ENCODE assay signal across 8 mouse cellular contexts in genomic region chr5:137574470-137574901, GRCm38 (mm10). TPM values are rescaled to one million over a fixed set of nuclear protein-coding genes. Genes with fewer than 3 reads are reported as not detected.
A peak's percentile ranks its signal among the peaks of the same experiment; 100 is the strongest.
DNase-seq lines count a peak whose midpoint lies in the region; ATAC-seq lines count a peak whose summit lies in the region.
"Had no signal": no experiment of that assay in that cellular context is flagged by ENCODE, and none has a peak within 500 bp of the region (broad histone marks: within the 10 kb centered on the region; RNA-seq: fewer than 3 reads in every experiment).

No protein-coding gene starts in this region.

- H3K9ac ChIP-seq in intestine, embryonic 16.5 days (ENCODE audit: low read depth, low read length), result peak overlapping the region; percentile 54; the same call in 1 of the 2 replicates
- peak overlapping the region; percentile 42; the same call in 1 of the 2 replicates for H3K9ac ChIP-seq in limb, embryonic 12.5 days (replicated peaks)
- peak overlapping the region; percentile 17 for H3K9ac ChIP-seq in midbrain, embryonic 13.5 days (replicated peaks)

- H3K4me2 ChIP-seq in intestine, embryonic 16.5 days (ENCODE audit: low read depth, low read length), result peak overlapping the region; percentile 50
- H3K4me2 ChIP-seq in limb, embryonic 12.5 days, result peak overlapping the region; percentile 54
- H3K4me2 ChIP-seq in midbrain, embryonic 13.5 days (replicated peaks), result peak overlapping the region; percentile 45

- peaks cover 11% of the 10 kb centered on the region for H3K4me1 ChIP-seq in intestine, embryonic 16.5 days (ENCODE audit: control insufficient read depth, insufficient read depth, low read length)
- H3K4me1 ChIP-seq in limb, embryonic 12.5 days (replicated peaks), result 0 out of 2 replicates have a peak, but pooled peaks cover 6% of the 10 kb centered on the region
- H3K4me1 ChIP-seq in midbrain, embryonic 13.5 days (replicated peaks), result peaks cover 7% of the 10 kb centered on the region

- no peaks in the 10 kb centered on the region for H3K36me3 ChIP-seq in intestine, embryonic 16.5 days (ENCODE audit: control insufficient read depth, insufficient read depth, low read length)
- no peaks in the 10 kb centered on the region for H3K36me3 ChIP-seq in limb, embryonic 12.5 days
- no peaks in the 10 kb centered on the region for H3K36me3 ChIP-seq in midbrain, embryonic 13.5 days

- DNase-seq in adrenal gland, adult 2 months, result peak; percentile 67
- DNase-seq in cerebellum, adult 9-10 months, result peak; percentile 84
- peak; percentile 42 for DNase-seq in gastrocnemius, postnatal 10 days
- DNase-seq in yolk sac, embryonic 10.5 days (ENCODE audit: low spot score), result peak; percentile 9

- H3K27me3 ChIP-seq in intestine, embryonic 16.5 days (replicated peaks; ENCODE audit: control insufficient read depth, insufficient read depth, low read length), result 0 out of 2 replicates have a peak, but pooled peaks cover 9% of the 10 kb centered on the region
- peaks cover 29% of the 10 kb centered on the region for H3K27me3 ChIP-seq in limb, embryonic 12.5 days
- peaks cover 12% of the 10 kb centered on the region; the same call in 1 of the 2 replicates for H3K27me3 ChIP-seq in midbrain, embryonic 13.5 days

- H3K27ac ChIP-seq in intestine, embryonic 16.5 days (ENCODE audit: low read length), result no peak overlapping the region
- H3K27ac ChIP-seq in limb, embryonic 12.5 days, result no peak overlapping the region
- H3K27ac ChIP-seq in midbrain, embryonic 13.5 days, result no peak overlapping the region
- H3K27ac ChIP-seq: macrophage had no signal

- H3K9me3 ChIP-seq in intestine, embryonic 16.5 days (ENCODE audit: control insufficient read depth, low read length), result no peaks in the 10 kb centered on the region
- no peaks in the 10 kb centered on the region for H3K9me3 ChIP-seq in limb, embryonic 12.5 days
- H3K9me3 ChIP-seq in midbrain, embryonic 13.5 days, result no peaks in the 10 kb centered on the region

- peak overlapping the region; percentile 36 for H3K4me3 ChIP-seq in intestine, embryonic 16.5 days (ENCODE audit: low read length)
- peak overlapping the region; percentile 21 for H3K4me3 ChIP-seq in limb, embryonic 12.5 days (replicated peaks)
- H3K4me3 ChIP-seq in midbrain, embryonic 13.5 days (replicated peaks), result peak overlapping the region; percentile 16

- 5% methylated on average over 27 of the region's 27 CpGs for WGBS in intestine, embryonic 16.5 days
- WGBS in limb, embryonic 12.5 days, result 9% methylated on average over 27 of the region's 27 CpGs
- WGBS in midbrain, embryonic 13.5 days, result 6% methylated on average over 27 of the region's 27 CpGs

- ATAC-seq in intestine, embryonic 16.5 days, result 0 out of 2 replicates have a peak, but pooled peaks have one; percentile 38
- no peak for ATAC-seq in limb, embryonic 12.5 days (ENCODE audit: insufficient number of reproducible peaks, insufficient read depth, low FRiP score, low TSS enrichment, low read depth)
- peak; percentile 58; the same call in 1 of the 2 replicates for ATAC-seq in midbrain, embryonic 13.5 days

RNA-seq across cellular contexts. Expression of gene Tfr2, which starts 4.8 kb away (rescaled TPM):
- 1 to 10 TPM; 1.1 to 1.9 TPM for total RNA-seq in adrenal gland, adult 2 months (2021)
- polyA plus RNA-seq in adrenal gland, adult 2 months (2012; rRNA removed), result 1.9 and 2.4 TPM in 2 replicates
- under 1 TPM in 1 of 2 experiments, not detected in 1; 0.56 TPM for total RNA-seq in gastrocnemius, postnatal 10 days (2021)
- 1.1 and 1.3 TPM in 2 replicates for polyA plus RNA-seq in intestine, embryonic 16.5 days (2015; fragmentation: Nextera tagmentation; extraction: Ambion mirVana)
- 0.60 and 0.68 TPM in 2 replicates for polyA plus RNA-seq in limb, embryonic 12.5 days (2016; fragmentation: Nextera tagmentation; extraction: Ambion mirVana)
- 2.4 and 3.6 TPM in 2 replicates for polyA plus RNA-seq in midbrain, embryonic 13.5 days (2015; fragmentation: Nextera tagmentation; extraction: Ambion mirVana)

RNA-seq across cellular contexts. Expression of gene Actl6b, which starts 21.2 kb away (rescaled TPM):
- total RNA-seq in adrenal gland, adult 2 months (2021), result 1 to 10 TPM; 2.8 to 5.2 TPM
- polyA plus RNA-seq in adrenal gland, adult 2 months (2012; rRNA removed), result 6.0 and 10.0 TPM in 2 replicates
- total RNA-seq in gastrocnemius, postnatal 10 days (2021), result under 1 TPM in 1 of 2 experiments, not detected in 1; 0.16 TPM
- 4.4 TPM in 2 replicates for polyA plus RNA-seq in intestine, embryonic 16.5 days (2015; fragmentation: Nextera tagmentation; extraction: Ambion mirVana)
- polyA plus RNA-seq in limb, embryonic 12.5 days (2016; fragmentation: Nextera tagmentation; extraction: Ambion mirVana), result 0.68 TPM in 1 of 2 replicates, not detected in the other
- 231 and 235 TPM in 2 replicates for polyA plus RNA-seq in midbrain, embryonic 13.5 days (2015; fragmentation: Nextera tagmentation; extraction: Ambion mirVana)
- polyA plus RNA-seq: macrophage had no signal

RNA-seq across cellular contexts. Expression of gene Mospd3, which starts 26.4 kb away (rescaled TPM):
- 10 to 100 TPM; 45.4 to 54.1 TPM for total RNA-seq in adrenal gland, adult 2 months (2021)
- 211 TPM in 2 replicates for polyA plus RNA-seq in adrenal gland, adult 2 months (2012; rRNA removed)
- 10 to 100 TPM; 16.5 to 29.5 TPM for total RNA-seq in gastrocnemius, postnatal 10 days (2021)
- polyA plus RNA-seq in intestine, embryonic 16.5 days (2015; fragmentation: Nextera tagmentation; extraction: Ambion mirVana), result 25.2 and 28.1 TPM in 2 replicates
- 21.1 and 28.5 TPM in 2 replicates for polyA plus RNA-seq in limb, embryonic 12.5 days (2016; fragmentation: Nextera tagmentation; extraction: Ambion mirVana)
- polyA plus RNA-seq in midbrain, embryonic 13.5 days (2015; fragmentation: Nextera tagmentation; extraction: Ambion mirVana), result 37.6 and 43.1 TPM in 2 replicates

RNA-seq across cellular contexts. Expression of gene Pcolce, which starts 39.1 kb away (rescaled TPM):
- 1,000 to 10,000 TPM; 1,014 to 1,197 TPM for total RNA-seq in adrenal gland, adult 2 months (2021)
- 1,453 and 1,846 TPM in 2 replicates for polyA plus RNA-seq in adrenal gland, adult 2 months (2012; rRNA removed)
- total RNA-seq in gastrocnemius, postnatal 10 days (2021), result 100 to 1,000 TPM; 292 to 390 TPM
- 115 and 127 TPM in 2 replicates for polyA plus RNA-seq in intestine, embryonic 16.5 days (2015; fragmentation: Nextera tagmentation; extraction: Ambion mirVana)
- polyA plus RNA-seq in limb, embryonic 12.5 days (2016; fragmentation: Nextera tagmentation; extraction: Ambion mirVana), result 128 and 135 TPM in 2 replicates
- polyA plus RNA-seq in midbrain, embryonic 13.5 days (2015; fragmentation: Nextera tagmentation; extraction: Ambion mirVana), result 9.0 and 10.5 TPM in 2 replicates

RNA-seq across cellular contexts. Expression of gene Gnb2, which starts 41.2 kb away (rescaled TPM):
- 100 to 1,000 TPM; 553 to 611 TPM for total RNA-seq in adrenal gland, adult 2 months (2021)
- polyA plus RNA-seq in adrenal gland, adult 2 months (2012; rRNA removed), result 1,578 and 1,712 TPM in 2 replicates
- total RNA-seq in gastrocnemius, postnatal 10 days (2021), result 100 to 1,000 TPM; 301 to 324 TPM
- 354 and 363 TPM in 2 replicates for polyA plus RNA-seq in intestine, embryonic 16.5 days (2015; fragmentation: Nextera tagmentation; extraction: Ambion mirVana)
- polyA plus RNA-seq in limb, embryonic 12.5 days (2016; fragmentation: Nextera tagmentation; extraction: Ambion mirVana), result 337 and 349 TPM in 2 replicates
- 520 and 545 TPM in 2 replicates for polyA plus RNA-seq in midbrain, embryonic 13.5 days (2015; fragmentation: Nextera tagmentation; extraction: Ambion mirVana)

Comparison
In these comparisons a context has a peak if more than half of its experiments do, and no peak if none do; other contexts are left out.
1. DNase-seq: peak in every context shown above with its lines; median percentile 84 in cerebellum, adult 9-10 months; 67 in adrenal gland, adult 2 months; 42 in gastrocnemius, postnatal 10 days; 9 in yolk sac, embryonic 10.5 days.
2. RNA of gene Actl6b, which starts 21.2 kb away (polyA plus RNA-seq): 231 to 235 TPM in midbrain, embryonic 13.5 days; 6.0 to 10.0 TPM in adrenal gland, adult 2 months, 4.4 TPM in intestine, embryonic 16.5 days and 0.68 TPM in limb, embryonic 12.5 days; every median in the first group is over 10 times any median in the second.
3. Peak in every context shown above with its lines, with median percentiles within 50 percentile points of each other: H3K4me2 ChIP-seq, H3K4me3 ChIP-seq and H3K9ac ChIP-seq.